Mouse (Mus musculus): ENCODE data around the gene Shd. TPM values are rescaled to one million over a fixed set of nuclear protein-coding genes. Genes with fewer than 3 reads are reported as not detected.

Gene Shd
- total and polyA plus RNA-seq, 2 experiments = 0.35 TPM; not detected in 1

DNA sequence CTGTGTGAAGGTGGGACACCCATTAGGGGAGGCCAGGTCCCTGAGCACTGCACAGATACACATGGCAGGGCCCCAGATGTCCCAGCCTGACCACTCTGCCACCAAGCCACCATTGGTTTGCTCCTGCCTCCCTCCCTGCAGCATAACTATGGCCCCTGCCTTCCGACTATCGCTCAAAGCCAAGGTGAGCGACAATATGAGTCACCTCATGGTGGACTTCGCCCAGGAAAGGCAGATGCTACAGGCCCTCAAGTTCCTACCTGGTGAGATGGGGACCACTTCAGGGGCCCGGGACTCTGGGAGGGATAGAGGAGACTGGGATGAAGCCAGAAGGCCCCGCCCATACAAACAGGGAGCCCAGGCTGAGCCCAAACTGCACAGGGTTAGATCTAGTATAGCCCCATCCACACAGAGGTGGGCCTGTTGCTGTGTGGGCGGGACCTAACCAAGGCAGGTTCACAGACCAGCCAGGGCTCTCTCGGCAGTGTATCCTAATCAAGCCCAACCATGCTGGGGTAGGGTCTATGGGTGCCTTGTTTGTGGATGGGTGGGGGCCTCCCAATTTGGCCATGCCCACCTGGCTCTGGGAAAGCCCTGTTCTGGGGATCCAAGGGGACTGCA, 20.1 kb downstream of the Shd start:
- TF ChIP-seq POLR2A (IDR thresholded peaks at IDR 0.05; ENCODE audit: extremely low read depth, insufficient read depth, low read length) = no peak
- TF ChIP-seq CTCF (IDR thresholded peaks at IDR 0.05; ENCODE audit: low read depth, low read length) = no peak
- H3K4me1 ChIP-seq (ENCODE audit: control insufficient read depth, insufficient read depth, low read length) = no peaks in the 10 kb centered on the region
- DNase-seq (ENCODE audit: extremely low read depth, low read depth, low spot score) = no peak
- H3K36me3 ChIP-seq (ENCODE audit: control insufficient read depth, insufficient read depth, low read length) = no peaks in the 10 kb centered on the region
- H3K9ac ChIP-seq (ENCODE audit: low read depth, low read length) = no peak overlapping the region
- H3K27ac ChIP-seq (replicated peaks; ENCODE audit: insufficient read depth, low read depth, low read length) = no peak overlapping the region
- no peak overlapping the region for H3K4me3 ChIP-seq (ENCODE audit: insufficient read depth, low read depth, low read length)
- H3K27me3 ChIP-seq (ENCODE audit: control insufficient read depth, insufficient read depth, low read length) = no peaks in the 10 kb centered on the region
- no peaks in the 10 kb centered on the region for H3K79me2 ChIP-seq (ENCODE audit: control insufficient read depth, insufficient read depth, low read length)
- 80% methylated on average over 8 of the region's 8 CpGs for WGBS

DNA sequence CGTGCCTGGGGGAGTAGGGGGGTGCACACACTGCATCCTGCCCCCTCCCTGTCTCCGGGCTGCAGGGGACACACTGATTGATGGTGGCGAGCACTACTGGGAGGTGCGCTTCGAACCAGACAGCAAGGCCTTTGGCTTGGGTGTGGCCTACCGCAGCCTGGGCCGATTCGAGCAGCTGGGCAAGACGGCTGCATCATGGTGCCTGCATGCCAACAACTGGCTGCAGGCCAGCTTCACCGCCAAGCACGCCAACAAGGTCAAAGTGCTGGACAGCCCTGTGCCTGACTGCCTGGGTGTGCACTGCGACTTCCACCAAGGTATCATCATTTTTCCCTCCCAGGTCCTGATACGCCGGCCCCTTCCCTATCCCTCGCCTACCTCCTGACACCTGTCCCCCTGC, 25.7 kb downstream of the Shd start:
- 36% methylated on average over 15 of the region's 15 CpGs for WGBS
- H3K4me3 ChIP-seq (ENCODE audit: insufficient read depth, low read depth, low read length) = no peak overlapping the region
- no peak for TF ChIP-seq POLR2A (IDR thresholded peaks at IDR 0.05; ENCODE audit: extremely low read depth, insufficient read depth, low read length)
- TF ChIP-seq CTCF (IDR thresholded peaks at IDR 0.05; ENCODE audit: low read depth, low read length) = no peak; the same call in 1 of the 2 replicates
- peaks cover 2% of the 10 kb centered on the region; the same call in 1 of the 2 replicates for H3K4me1 ChIP-seq (ENCODE audit: control insufficient read depth, insufficient read depth, low read length)
- H3K27ac ChIP-seq (replicated peaks; ENCODE audit: insufficient read depth, low read depth, low read length) = no peak overlapping the region
- no peaks in the 10 kb centered on the region for H3K27me3 ChIP-seq (ENCODE audit: control insufficient read depth, insufficient read depth, low read length)
- no peak overlapping the region for H3K9ac ChIP-seq (ENCODE audit: low read depth, low read length)
- peaks cover 4% of the 10 kb centered on the region; the same call in 1 of the 2 replicates for H3K36me3 ChIP-seq (ENCODE audit: control insufficient read depth, insufficient read depth, low read length)
- H3K79me2 ChIP-seq (ENCODE audit: control insufficient read depth, insufficient read depth, low read length) = no peaks in the 10 kb centered on the region
- DNase-seq (ENCODE audit: extremely low read depth, low read depth, low spot score) = peak; percentile 81

DNA sequence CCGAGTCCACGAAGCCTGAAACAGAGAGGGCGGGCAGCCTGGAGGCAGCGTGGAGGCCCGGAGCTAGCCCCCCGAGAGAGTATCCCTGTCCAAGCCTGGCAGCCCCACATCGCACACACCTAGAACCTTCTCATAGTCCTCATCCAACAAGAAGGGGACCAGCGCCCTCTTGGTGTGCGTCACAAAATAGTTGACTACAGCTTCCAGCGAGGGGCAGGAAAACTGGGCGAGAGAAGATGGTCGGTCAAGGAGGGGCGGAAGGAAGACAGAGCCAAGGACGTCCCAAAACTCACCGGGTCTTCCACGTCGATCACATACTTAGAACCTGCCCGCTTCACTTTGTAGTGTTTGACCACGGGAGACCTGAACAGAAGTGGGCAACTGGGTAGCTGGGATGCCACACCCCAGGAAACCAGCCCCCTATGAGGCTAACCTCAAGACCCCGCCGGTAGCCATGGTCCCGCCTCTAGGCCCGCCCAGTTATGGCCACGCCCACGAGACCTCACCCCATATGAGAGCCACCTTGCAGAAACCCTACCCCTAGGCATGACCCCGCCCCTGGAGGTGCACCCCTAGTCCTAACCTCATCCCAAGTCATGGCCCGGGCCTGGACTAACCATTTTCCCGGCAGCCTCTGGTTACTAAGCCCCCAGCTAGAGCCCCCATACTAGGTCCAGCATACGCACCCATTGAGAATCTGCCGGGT, 29.7 kb downstream of the Shd start:
- TF ChIP-seq POLR2A (IDR thresholded peaks at IDR 0.05; ENCODE audit: extremely low read depth, insufficient read depth, low read length) = no peak
- TF ChIP-seq CTCF (IDR thresholded peaks at IDR 0.05; ENCODE audit: low read depth, low read length) = no peak
- Histone ChIP-seq H3K27me3 (ENCODE audit: control insufficient read depth, insufficient read depth, low read length) (no peaks in the 10 kb centered on the region), H3K27ac (replicated peaks; ENCODE audit: insufficient read depth, low read depth, low read length) (no peak overlapping the region), H3K4me3 (ENCODE audit: insufficient read depth, low read depth, low read length) (no peak overlapping the region), H3K4me1 (ENCODE audit: control insufficient read depth, insufficient read depth, low read length) (peaks cover 8% of the 10 kb centered on the region), H3K36me3 (ENCODE audit: control insufficient read depth, insufficient read depth, low read length) (peaks cover 13% of the 10 kb centered on the region), H3K9ac (ENCODE audit: low read depth, low read length) (no peak overlapping the region), H3K79me2 (ENCODE audit: control insufficient read depth, insufficient read depth, low read length) (peaks cover 3% of the 10 kb centered on the region; the same call in 1 of the 2 replicates)
- DNase-seq (ENCODE audit: extremely low read depth, low read depth, low spot score) = no peak
- WGBS = 67% methylated on average over 30 of the region's 30 CpGs

DNA sequence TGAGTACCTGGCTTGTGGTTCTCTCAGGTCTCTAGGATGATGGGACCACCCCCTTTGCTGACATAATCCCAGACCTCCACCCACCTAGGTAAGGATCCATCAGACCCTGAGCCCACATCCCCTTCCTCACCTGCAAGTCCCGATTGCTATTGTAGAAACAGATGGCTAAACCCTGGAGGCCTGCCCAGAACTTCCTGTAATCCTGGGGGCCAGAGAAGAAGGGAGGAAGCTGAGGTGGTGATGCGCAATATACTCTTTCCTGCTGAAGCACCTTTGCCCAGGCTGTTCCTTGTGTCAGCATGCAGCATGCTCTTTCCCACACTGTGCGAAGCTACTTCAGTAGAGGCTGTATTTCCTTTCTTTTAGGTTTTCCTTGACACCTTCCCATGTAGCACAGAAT, 32.7 kb downstream of the Shd start:
- no peak overlapping the region for H3K27ac ChIP-seq (replicated peaks; ENCODE audit: insufficient read depth, low read depth, low read length)
- peaks cover 14% of the 10 kb centered on the region for H3K4me1 ChIP-seq (ENCODE audit: control insufficient read depth, insufficient read depth, low read length)
- no peaks in the 10 kb centered on the region for H3K27me3 ChIP-seq (ENCODE audit: control insufficient read depth, insufficient read depth, low read length)
- H3K79me2 ChIP-seq (ENCODE audit: control insufficient read depth, insufficient read depth, low read length) = peaks cover 3% of the 10 kb centered on the region; the same call in 1 of the 2 replicates
- no peak for DNase-seq (ENCODE audit: extremely low read depth, low read depth, low spot score)
- H3K36me3 ChIP-seq (ENCODE audit: control insufficient read depth, insufficient read depth, low read length) = peaks cover 13% of the 10 kb centered on the region
- TF ChIP-seq POLR2A (IDR thresholded peaks at IDR 0.05; ENCODE audit: extremely low read depth, insufficient read depth, low read length) (no peak), CTCF (IDR thresholded peaks at IDR 0.05; ENCODE audit: low read depth, low read length) (no peak)
- 80% methylated on average over 3 of the region's 3 CpGs for WGBS
- H3K9ac ChIP-seq (ENCODE audit: low read depth, low read length) = no peak overlapping the region
- no peak overlapping the region for H3K4me3 ChIP-seq (ENCODE audit: insufficient read depth, low read depth, low read length)

DNA sequence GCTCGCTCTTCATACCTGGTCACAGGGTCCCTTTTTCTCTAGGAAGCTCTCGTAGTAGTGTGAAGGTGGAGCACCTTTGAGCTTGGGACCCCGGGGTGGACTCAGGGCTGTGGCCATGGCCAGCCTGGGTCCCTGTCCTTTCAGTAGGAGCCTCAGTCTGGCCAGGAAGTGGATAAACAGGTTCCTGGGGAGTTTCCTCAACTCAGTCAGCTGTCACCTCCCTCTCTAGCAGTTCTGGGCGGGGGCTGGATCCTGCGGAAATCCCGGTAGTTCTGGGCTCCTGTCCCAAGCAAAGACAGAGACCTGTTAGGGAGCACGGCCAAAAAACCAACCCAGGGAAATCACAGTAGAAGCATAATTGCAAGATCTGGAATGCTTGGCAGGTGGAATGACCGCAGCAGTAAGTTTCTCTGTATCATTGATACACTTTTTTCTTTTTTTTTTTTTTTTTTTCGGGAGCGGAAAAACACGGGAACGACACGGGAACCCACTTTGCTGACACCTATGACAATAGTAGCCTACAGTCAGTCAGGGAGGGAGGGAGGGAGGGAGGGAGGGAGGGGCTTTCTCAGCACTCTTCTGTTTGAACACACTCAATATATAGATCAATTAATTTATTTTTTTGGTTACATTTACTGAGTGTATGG, 35.3 kb downstream of the Shd start, which contains the start of the genes Stap2 and Mpnd:
Gene Stap2 (minus strand): TSS at position 170 of the 647 bp plus-strand sequence.
Gene Mpnd (plus strand): TSS at position 297 of the 647 bp plus-strand sequence.
- H3K79me2 ChIP-seq (ENCODE audit: control insufficient read depth, insufficient read depth, low read length) = peaks cover 3% of the 10 kb centered on the region; the same call in 1 of the 2 replicates
- peak within 1 kb of the TSS; percentile 92 for H3K27ac ChIP-seq (replicated peaks; ENCODE audit: insufficient read depth, low read depth, low read length)
- peaks cover 11% of the 10 kb centered on the region for H3K36me3 ChIP-seq (ENCODE audit: control insufficient read depth, insufficient read depth, low read length)
- WGBS = 5% methylated on average over 13 of the region's 13 CpGs
- peak within 1 kb of the TSS; percentile 83 for H3K9ac ChIP-seq (ENCODE audit: low read depth, low read length)
- peaks cover 23% of the 10 kb centered on the region for H3K4me1 ChIP-seq (ENCODE audit: control insufficient read depth, insufficient read depth, low read length)
- peak; percentile 96 for DNase-seq (ENCODE audit: extremely low read depth, low read depth, low spot score)
- H3K4me3 ChIP-seq (ENCODE audit: insufficient read depth, low read depth, low read length) = peak within 1 kb of the TSS; percentile 68
- no peaks in the 10 kb centered on the region for H3K27me3 ChIP-seq (ENCODE audit: control insufficient read depth, insufficient read depth, low read length)
- TF ChIP-seq POLR2A (IDR thresholded peaks at IDR 0.05; ENCODE audit: extremely low read depth, insufficient read depth, low read length) (peak; percentile 34; the same call in 1 of the 2 replicates), CTCF (IDR thresholded peaks at IDR 0.05; ENCODE audit: low read depth, low read length) (no peak)

Data from liver, adult 2 months (tissue).